Mouse (Mus musculus) limb, embryonic 14.5 days (tissue): ENCODE data around the gene Acrbp. TPM values are rescaled to one million over a fixed set of nuclear protein-coding genes. Genes with fewer than 3 reads are reported as not detected.

Source experiments
- ATAC-seq: fragments of 200-750 bp; cut with Nextera tagmentation; 2 replicates; pipeline ENCODE4 v1.8.0; 2017; ENCODE audit warnings: low read depth, moderate number of reproducible peaks, moderate TSS enrichment; ENCODE audit not compliant: low FRiP score
- DNase-seq: peaks from one replicate; pipeline ENCODE4 v3.0.0-alpha.2; 2015; ENCODE audit warnings: low spot score
- H3K27ac ChIP-seq: fragments of 300-500 bp; sonication (generic); replicated peaks from 2 replicates; pipeline ENCODE4 v1.5.1; 2014; ENCODE audit warnings: low read depth, mild to moderate bottlenecking, low read length, moderate library complexity, mixed read lengths
- H3K27me3 ChIP-seq: fragments of 300-500 bp; sonication (generic); 2 replicates; pipeline ENCODE4 v1.6.1; 2014; ENCODE audit warnings: low read length, mixed read lengths; ENCODE audit not compliant: control insufficient read depth, insufficient read depth
- H3K36me3 ChIP-seq: fragments of 300-500 bp; sonication (generic); 2 replicates; pipeline ENCODE4 v1.6.1; 2014; ENCODE audit warnings: mild to moderate bottlenecking, low read length, moderate library complexity, mixed read lengths; ENCODE audit not compliant: control insufficient read depth, insufficient read depth
- H3K4me1 ChIP-seq: fragments of 300-500 bp; sonication (generic); 2 replicates; pipeline ENCODE4 v1.6.1; 2014; ENCODE audit warnings: antibody characterized with exemption, low read length, mixed read lengths; ENCODE audit not compliant: control insufficient read depth, insufficient read depth
- H3K4me2 ChIP-seq: fragments of 300-500 bp; sonication (generic); replicated peaks from 2 replicates; pipeline ENCODE4 v1.6.1; 2014; ENCODE audit warnings: low read depth, mild to moderate bottlenecking, low read length, moderate library complexity; ENCODE audit not compliant: severe bottlenecking
- H3K4me3 ChIP-seq: fragments of 300-500 bp; sonication (generic); replicated peaks from 2 replicates; pipeline ENCODE4 v1.5.1; 2014; ENCODE audit warnings: low read length
- H3K9ac ChIP-seq: fragments of 300-500 bp; sonication (generic); 2 replicates; pipeline ENCODE4 v1.6.1; 2014; ENCODE audit warnings: mild to moderate bottlenecking, low read depth, low read length, moderate library complexity; ENCODE audit not compliant: severe bottlenecking
- H3K9me3 ChIP-seq: fragments of 300-500 bp; sonication (generic); 2 replicates; pipeline ENCODE4 v1.6.1; 2016; ENCODE audit warnings: low read length; ENCODE audit not compliant: control insufficient read depth
- POLR2A ChIP-seq: fragments of 200-500 bp; IDR thresholded peaks from 2 replicates; pipeline ENCODE4 v1.8.0; 2012; ENCODE audit warnings: inconsistent platforms, mild to moderate bottlenecking, moderate library complexity, borderline replicate concordance; ENCODE audit not compliant: insufficient read depth, insufficient read length; ENCODE audit errors: extremely low read depth
- WGBS: fragments of 180-500 bp; shearing (Covaris S2); extraction: QIAGEN DNeasy Blood & Tissue Kit; methylation state at CpG from one replicate; pipeline ENCODE4 v1.1.7; 2014; 5-methylcytosine and 5-hydroxymethylcytosine counted together
- polyA plus RNA-seq, 2 experiments: library from polyadenylated mRNA; depleted of rRNA in 1 of 2; stranded (reverse) in 1 of 2; unstranded in 1 of 2; fragments of >200 nt; fragmentation: Nextera tagmentation in 1 of 2; extraction: Ambion mirVana in 1 of 2; gene quantifications; 2 replicates each; pipeline versions ENCODE4 v1.2.1 to v1.2.3; 2012 to 2014

The Acrbp gene
- polyA plus RNA-seq, 2 experiments, result 9.4 to 28.9 TPM

- Histone ChIP-seq H3K4me1 (peaks cover 24% of the 10 kb centered on the region), H3K9ac (peak overlapping the region; percentile 17; the same call in 1 of the 2 replicates), H3K4me3 (no peak overlapping the region), H3K9me3 (no peaks in the 10 kb centered on the region), H3K27ac (no peak overlapping the region), H3K4me2 (peak overlapping the region; percentile 15), H3K36me3 (peaks cover 70% of the 10 kb centered on the region), H3K27me3 (no peaks in the 10 kb centered on the region)
- 54% methylated on average over 4 of the region's 5 CpGs for WGBS
- DNase-seq (no peak), ATAC-seq (no peak)
- TF ChIP-seq POLR2A, result no peak
Measured at GRCm38 (mm10) chr6:125099421-125099971, 50.0 kb downstream of the Acrbp start.

- Histone ChIP-seq H3K36me3 (peaks cover 89% of the 10 kb centered on the region), H3K9me3 (no peaks in the 10 kb centered on the region), H3K27me3 (no peaks in the 10 kb centered on the region), H3K9ac (no peak overlapping the region), H3K4me3 (no peak overlapping the region), H3K27ac (no peak overlapping the region), H3K4me2 (no peak overlapping the region), H3K4me1 (peaks cover 24% of the 10 kb centered on the region)
- TF ChIP-seq POLR2A, result no peak
- WGBS, result 72% methylated on average over 9 of the region's 9 CpGs
- DNase-seq, result no peak
- ATAC-seq, result no peak
Measured at GRCm38 (mm10) chr6:125101444-125101843, 52.0 kb downstream of the Acrbp start.

GRCm38 (mm10) chr6:125104223-125104622 lies 54.7 kb downstream of the Acrbp start:
- 95% methylated on average over 4 of the region's 4 CpGs for WGBS
- Histone ChIP-seq H3K36me3 (peaks cover 98% of the 10 kb centered on the region), H3K27me3 (no peaks in the 10 kb centered on the region), H3K9me3 (no peaks in the 10 kb centered on the region), H3K4me1 (peaks cover 6% of the 10 kb centered on the region), H3K27ac (no peak overlapping the region), H3K9ac (no peak overlapping the region), H3K4me3 (no peak overlapping the region), H3K4me2 (no peak overlapping the region)
- no peak for TF ChIP-seq POLR2A
- DNase-seq (no peak), ATAC-seq (no peak)

GRCm38 (mm10) chr6:125107705-125108104 lies 58.2 kb downstream of the Acrbp start:
- Histone ChIP-seq H3K27ac (no peak overlapping the region), H3K4me1 (no peaks in the 10 kb centered on the region), H3K9ac (no peak overlapping the region), H3K4me2 (no peak overlapping the region), H3K36me3 (peaks cover 98% of the 10 kb centered on the region), H3K4me3 (no peak overlapping the region), H3K9me3 (no peaks in the 10 kb centered on the region), H3K27me3 (no peaks in the 10 kb centered on the region)
- ATAC-seq (no peak), DNase-seq (no peak)
- no peak for TF ChIP-seq POLR2A
- 92% methylated on average over 2 of the region's 2 CpGs for WGBS

- H3K9ac ChIP-seq, result no peak overlapping the region
- H3K27ac ChIP-seq, result no peak overlapping the region
- no peaks in the 10 kb centered on the region for H3K9me3 ChIP-seq
- ATAC-seq (no peak), DNase-seq (no peak)
- WGBS, result 74% methylated on average over 14 of the region's 14 CpGs
- no peaks in the 10 kb centered on the region for H3K27me3 ChIP-seq
- H3K4me1 ChIP-seq, result no peaks in the 10 kb centered on the region
- no peak overlapping the region for H3K4me2 ChIP-seq
- peaks cover 99% of the 10 kb centered on the region for H3K36me3 ChIP-seq
- TF ChIP-seq POLR2A, result no peak
- no peak overlapping the region for H3K4me3 ChIP-seq
Measured at GRCm38 (mm10) chr6:125109371-125109770, 59.9 kb downstream of the Acrbp start.
